In genomic region chr3:82112439-82112838, GRCm38 (mm10) we compare ENCODE assay signal across 9 mouse cellular contexts. TPM values are rescaled to one million over a fixed set of nuclear protein-coding genes. Genes with fewer than 3 reads are reported as not detected.
A peak's percentile ranks its signal among the peaks of the same experiment; 100 is the strongest.
DNase-seq lines count a peak whose midpoint lies in the region; ATAC-seq and TF ChIP-seq lines count a peak whose summit lies in the region.
"Had no signal": no experiment of that assay in that cellular context is flagged by ENCODE, and none has a peak within 500 bp of the region (broad histone marks: within the 10 kb centered on the region; RNA-seq: fewer than 3 reads in every experiment).

No protein-coding gene starts in this region.

- no peaks in the 10 kb centered on the region for H3K36me3 ChIP-seq in intestine, embryonic 15.5 days
- no peaks in the 10 kb centered on the region for H3K36me3 ChIP-seq in intestine, postnatal 0 days (ENCODE audit: control insufficient read depth, insufficient read depth)
- peaks cover 5% of the 10 kb centered on the region; the same call in 1 of the 2 replicates for H3K36me3 ChIP-seq in heart, embryonic 11.5 days (ENCODE audit: control insufficient read depth, insufficient read depth, low read length)
- H3K36me3 ChIP-seq in kidney, embryonic 15.5 days: peaks cover 14% of the 10 kb centered on the region; the same call in 1 of the 2 replicates
- H3K36me3 ChIP-seq in forebrain, embryonic 16.5 days (ENCODE audit: control insufficient read depth, insufficient read depth): no peaks in the 10 kb centered on the region

- no peak for TF ChIP-seq CTCF in intestine, postnatal 0 days (IDR thresholded peaks at IDR 0.05; ENCODE audit: low read depth)

- 43% methylated on average over 2 of the region's 2 CpGs for WGBS in intestine, embryonic 15.5 days
- 39% methylated on average over 2 of the region's 2 CpGs for WGBS in intestine, postnatal 0 days
- WGBS in heart, embryonic 11.5 days (ENCODE audit: insufficient replicate concordance): 2% methylated on average over 2 of the region's 2 CpGs
- WGBS in kidney, embryonic 15.5 days: 58% methylated on average over 2 of the region's 2 CpGs
- WGBS in forebrain, embryonic 16.5 days: 74% methylated on average over 2 of the region's 2 CpGs

- no peaks in the 10 kb centered on the region for H3K27me3 ChIP-seq in intestine, embryonic 15.5 days (replicated peaks)
- H3K27me3 ChIP-seq in intestine, postnatal 0 days (replicated peaks; ENCODE audit: control insufficient read depth, insufficient read depth, low read length): no peaks in the 10 kb centered on the region
- H3K27me3 ChIP-seq in heart, embryonic 11.5 days (ENCODE audit: control insufficient read depth, insufficient read depth, low read length): no peaks in the 10 kb centered on the region
- H3K27me3 ChIP-seq in kidney, embryonic 15.5 days: no peaks in the 10 kb centered on the region
- no peaks in the 10 kb centered on the region for H3K27me3 ChIP-seq in forebrain, embryonic 16.5 days (replicated peaks; ENCODE audit: control insufficient read depth, insufficient read depth, low read length)

- no peak overlapping the region for H3K4me2 ChIP-seq in intestine, embryonic 15.5 days (replicated peaks)
- H3K4me2 ChIP-seq in intestine, postnatal 0 days (replicated peaks; ENCODE audit: low read depth): no peak overlapping the region
- peak overlapping the region; percentile 25; the same call in 1 of the 2 replicates for H3K4me2 ChIP-seq in heart, embryonic 11.5 days
- no peak overlapping the region for H3K4me2 ChIP-seq in kidney, embryonic 15.5 days
- H3K4me2 ChIP-seq in forebrain, embryonic 16.5 days (ENCODE audit: low read length): no peak overlapping the region

- ATAC-seq in intestine, embryonic 15.5 days: peak; percentile 20; the same call in 1 of the 2 replicates
- no peak for ATAC-seq in intestine, postnatal 0 days
- peak; percentile 78 for ATAC-seq in heart, embryonic 11.5 days (replicated peaks; ENCODE audit: insufficient number of reproducible peaks, low FRiP score, low TSS enrichment)
- peak; percentile 64; the same call in 1 of the 2 replicates for ATAC-seq in kidney, embryonic 15.5 days (replicated peaks; ENCODE audit: low FRiP score)
- no peak for ATAC-seq in activated CD4-positive, CD25-positive, alpha-beta regulatory T cell, adult 4 months
- no peak for ATAC-seq in forebrain, embryonic 16.5 days

- no peak overlapping the region for H3K27ac ChIP-seq in intestine, embryonic 15.5 days
- no peak overlapping the region for H3K27ac ChIP-seq in intestine, postnatal 0 days (ENCODE audit: low read depth, low read length)
- H3K27ac ChIP-seq in heart, embryonic 11.5 days (ENCODE audit: low read depth, low read length): peak overlapping the region; percentile 60
- H3K27ac ChIP-seq in kidney, embryonic 15.5 days: peak overlapping the region; percentile 71; the same call in 1 of the 2 replicates
- no peak overlapping the region for H3K27ac ChIP-seq in forebrain, embryonic 16.5 days (ENCODE audit: low read length)
- H3K27ac ChIP-seq: left cerebral cortex, adult 2 months had no signal

- H3K4me3 ChIP-seq in intestine, embryonic 15.5 days (replicated peaks): no peak overlapping the region
- H3K4me3 ChIP-seq in intestine, postnatal 0 days (ENCODE audit: low read depth, low read length): no peak overlapping the region
- H3K4me3 ChIP-seq in heart, embryonic 11.5 days (ENCODE audit: low read depth, low read length): no peak overlapping the region
- no peak overlapping the region for H3K4me3 ChIP-seq in kidney, embryonic 15.5 days (replicated peaks)
- H3K4me3 ChIP-seq in forebrain, embryonic 16.5 days (replicated peaks; ENCODE audit: low read length): no peak overlapping the region
- H3K4me3 ChIP-seq: left cerebral cortex, adult 2 months had no signal

- no peak overlapping the region for H3K9ac ChIP-seq in intestine, embryonic 15.5 days
- no peak overlapping the region for H3K9ac ChIP-seq in intestine, postnatal 0 days (ENCODE audit: low read depth, low read length)
- no peak overlapping the region for H3K9ac ChIP-seq in heart, embryonic 11.5 days (ENCODE audit: low read depth, low read length)
- H3K9ac ChIP-seq in kidney, embryonic 15.5 days: no peak overlapping the region
- H3K9ac ChIP-seq in forebrain, embryonic 16.5 days (replicated peaks; ENCODE audit: low read depth, low read length): no peak overlapping the region

- no peaks in the 10 kb centered on the region for H3K9me3 ChIP-seq in intestine, embryonic 15.5 days
- H3K9me3 ChIP-seq in intestine, postnatal 0 days (ENCODE audit: control insufficient read depth): no peaks in the 10 kb centered on the region
- no peaks in the 10 kb centered on the region for H3K9me3 ChIP-seq in heart, embryonic 11.5 days (replicated peaks; ENCODE audit: control insufficient read depth, low read length)
- H3K9me3 ChIP-seq in kidney, embryonic 15.5 days (replicated peaks): no peaks in the 10 kb centered on the region
- H3K9me3 ChIP-seq in forebrain, embryonic 16.5 days (ENCODE audit: control insufficient read depth, low read length): no peaks in the 10 kb centered on the region

- peak; percentile 41 for DNase-seq in ovary, postnatal 36 days (ENCODE audit: low spot score)
- DNase-seq in right cerebral cortex, adult 18-20 months: no peak

- no peaks in the 10 kb centered on the region for H3K4me1 ChIP-seq in intestine, embryonic 15.5 days (replicated peaks)
- no peaks in the 10 kb centered on the region for H3K4me1 ChIP-seq in intestine, postnatal 0 days (replicated peaks; ENCODE audit: control insufficient read depth, insufficient read depth, low read length)
- peaks cover 14% of the 10 kb centered on the region for H3K4me1 ChIP-seq in heart, embryonic 11.5 days (ENCODE audit: control insufficient read depth, insufficient read depth, low read length)
- peaks cover 3% of the 10 kb centered on the region; the same call in 1 of the 2 replicates for H3K4me1 ChIP-seq in kidney, embryonic 15.5 days
- H3K4me1 ChIP-seq in forebrain, embryonic 16.5 days (replicated peaks; ENCODE audit: control insufficient read depth, insufficient read depth, low read length): peaks cover 6% of the 10 kb centered on the region

RNA-seq across cellular contexts. Expression of gene Gucy1a1, which starts 33.1 kb away (rescaled TPM):
- polyA plus RNA-seq in intestine, embryonic 15.5 days (2015; fragmentation: Nextera tagmentation; extraction: Ambion mirVana): 43.1 and 46.1 TPM in 2 replicates
- polyA plus RNA-seq in intestine, postnatal 0 days (2015; fragmentation: Nextera tagmentation; extraction: Ambion mirVana): 15.7 and 15.9 TPM in 2 replicates
- 45.4 and 57.7 TPM in 2 replicates for polyA plus RNA-seq in heart, embryonic 11.5 days (2014; fragmentation: Nextera tagmentation; extraction: Ambion mirVana)
- polyA plus RNA-seq in kidney, embryonic 15.5 days (2015; fragmentation: Nextera tagmentation; extraction: Ambion mirVana): 63.3 and 65.9 TPM in 2 replicates
- 1 to 10 TPM; 5.6 to 6.1 TPM for polyA plus RNA-seq in activated CD4-positive, CD25-positive, alpha-beta regulatory T cell, adult 4 months (2017; shearing (Covaris generic))
- polyA plus RNA-seq in forebrain, embryonic 16.5 days (2015; fragmentation: Nextera tagmentation; extraction: Ambion mirVana): 68.9 and 75.3 TPM in 2 replicates

RNA-seq across cellular contexts. Expression of gene Gucy1b1, which starts 38.0 kb away (rescaled TPM):
- 60.6 and 66.7 TPM in 2 replicates for polyA plus RNA-seq in intestine, embryonic 15.5 days (2015; fragmentation: Nextera tagmentation; extraction: Ambion mirVana)
- 23.3 and 24.8 TPM in 2 replicates for polyA plus RNA-seq in intestine, postnatal 0 days (2015; fragmentation: Nextera tagmentation; extraction: Ambion mirVana)
- 44.0 and 60.9 TPM in 2 replicates for polyA plus RNA-seq in heart, embryonic 11.5 days (2014; fragmentation: Nextera tagmentation; extraction: Ambion mirVana)
- polyA plus RNA-seq in kidney, embryonic 15.5 days (2015; fragmentation: Nextera tagmentation; extraction: Ambion mirVana): 34.1 and 34.3 TPM in 2 replicates
- 1 to 10 TPM; 4.7 to 5.2 TPM for polyA plus RNA-seq in activated CD4-positive, CD25-positive, alpha-beta regulatory T cell, adult 4 months (2017; shearing (Covaris generic))
- 79.4 and 82.4 TPM in 2 replicates for polyA plus RNA-seq in forebrain, embryonic 16.5 days (2015; fragmentation: Nextera tagmentation; extraction: Ambion mirVana)

Comparison
In these comparisons a context has a peak if more than half of its experiments do, and no peak if none do; other contexts are left out.
1. ATAC-seq: peak in intestine, embryonic 15.5 days (single experiment), heart, embryonic 11.5 days (single experiment) and kidney, embryonic 15.5 days (single experiment); none in intestine, postnatal 0 days (single experiment), activated CD4-positive, CD25-positive, alpha-beta regulatory T cell, adult 4 months (single experiment) and forebrain, embryonic 16.5 days (single experiment).
2. H3K27ac ChIP-seq: peak in heart, embryonic 11.5 days (single experiment) and kidney, embryonic 15.5 days (single experiment); none in intestine, embryonic 15.5 days (single experiment), intestine, postnatal 0 days (single experiment) and forebrain, embryonic 16.5 days (single experiment).